Mouse (Mus musculus) lung, postnatal 36 days (tissue): ENCODE results near the gene Pdhb.
"Not testable (repeated sequence)": the region's sequence is repeated elsewhere in the genome, so short reads cannot be mapped to it uniquely, and the experiment has no call there.

ENCODE experiments used
- DNase-seq: peaks from one replicate; pipeline ENCODE4 v3.0.0; 2022; ENCODE audit warnings: mixed read lengths

Gene Pdhb

GRCm38 (mm10) chr14:8127971-8128370 lies 44.9 kb downstream of the Pdhb start:
- peak; percentile 16 for DNase-seq

GRCm38 (mm10) chr14:8124046-8124881 lies 48.6 kb downstream of the Pdhb start:
- DNase-seq: no peak

- not testable (repeated sequence) for DNase-seq
These were observed 49.2 kb downstream of the Pdhb start for GRCm38 (mm10) chr14:8123611-8124010.

GRCm38 (mm10) chr14:8123141-8123540 lies 49.7 kb downstream of the Pdhb start:
- no peak for DNase-seq

- DNase-seq: no peak
These were observed 52.9 kb downstream of the Pdhb start for GRCm38 (mm10) chr14:8119904-8120303.

- DNase-seq: no peak
These were observed 53.4 kb downstream of the Pdhb start for GRCm38 (mm10) chr14:8119454-8119853.

GRCm38 (mm10) chr14:8117371-8117770 lies 55.5 kb downstream of the Pdhb start:
- DNase-seq: no peak
